Mouse (Mus musculus) lung, postnatal 0 days (tissue): Measurements from ENCODE around the gene Tmem132a.

ENCODE experiments used
- CTCF ChIP-seq: IDR thresholded peaks from 2 replicates; pipeline ENCODE4 v1.5.1; 2016; ENCODE audit warnings: antibody characterized with exemption, mild to moderate bottlenecking
- EP300 ChIP-seq: IDR thresholded peaks from 2 replicates; pipeline ENCODE4 v1.6.1; 2016; ENCODE audit warnings: antibody characterized with exemption, mild to moderate bottlenecking, control low read depth

GRCm38 (mm10) chr19:10901046-10901445 lies 31.3 kb upstream of the Tmem132a start:
- no peak for TF ChIP-seq CTCF
- no peak for TF ChIP-seq EP300
